ENCODE assay signal across 8 mouse cellular contexts in the genomic region with DNA sequence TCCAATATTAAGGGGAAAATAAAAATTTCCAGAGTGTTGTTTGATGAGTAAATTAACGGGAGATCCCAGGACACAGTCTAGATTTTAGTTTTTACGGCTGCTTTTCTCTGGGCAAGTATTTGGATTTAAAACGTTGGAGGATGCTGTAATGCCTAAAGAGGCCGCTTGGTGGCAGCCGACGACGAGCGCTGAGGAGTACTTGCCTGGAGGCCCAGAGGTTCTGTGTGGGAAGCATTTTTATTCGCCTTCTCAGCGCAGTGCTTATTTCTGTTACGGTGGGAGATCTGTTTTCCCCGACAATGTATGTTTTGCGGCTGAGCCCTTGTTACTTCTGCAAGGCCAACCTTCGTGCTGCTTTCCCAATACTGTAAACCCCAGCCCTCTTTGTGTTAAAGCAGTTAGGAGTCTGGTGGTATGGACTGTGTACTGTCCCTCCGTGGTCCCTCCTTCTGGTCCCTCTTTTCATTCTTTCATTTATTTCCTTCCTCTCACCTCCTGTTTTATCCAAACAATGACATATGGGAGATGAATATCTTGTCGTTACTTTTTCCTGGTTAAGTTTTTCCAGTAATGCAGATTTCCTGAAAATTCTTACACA.
DNase-seq lines count a peak whose midpoint lies in the region; ATAC-seq and TF ChIP-seq lines count a peak whose summit lies in the region.

No protein-coding gene starts in this region.

- H3K9ac ChIP-seq in embryonic facial prominence, embryonic 11.5 days (replicated peaks; ENCODE audit: low read length): peak overlapping the region; percentile 13; the same call in 1 of the 2 replicates

- H3K27me3 ChIP-seq in C2C12 (ENCODE audit: control insufficient read depth, insufficient read depth, insufficient read length): peaks cover 18% of the 10 kb centered on the region
- H3K27me3 ChIP-seq in embryonic facial prominence, embryonic 11.5 days (ENCODE audit: control insufficient read depth, insufficient read depth, low read length): no peaks in the 10 kb centered on the region

- no peak overlapping the region for H3K4me3 ChIP-seq in C2C12 (ENCODE audit: insufficient read depth, poor library complexity, severe bottlenecking)
- H3K4me3 ChIP-seq in embryonic facial prominence, embryonic 11.5 days (ENCODE audit: low read depth, low read length): no peak overlapping the region
- H3K4me3 ChIP-seq in lung, adult 2 months (replicated peaks; ENCODE audit: extremely low read depth, low read depth, low read length): no peak overlapping the region

- 16% methylated on average over 16 of the region's 16 CpGs for WGBS in embryonic facial prominence, embryonic 11.5 days
- 11% methylated on average over 16 of the region's 16 CpGs for WGBS in lung, adult 2 months

- H3K4me2 ChIP-seq in embryonic facial prominence, embryonic 11.5 days (ENCODE audit: low read depth, low read length): no peak overlapping the region

- no peaks in the 10 kb centered on the region for H3K9me3 ChIP-seq in embryonic facial prominence, embryonic 11.5 days (replicated peaks; ENCODE audit: control insufficient read depth, low read length)

- peak; percentile 55 for TF ChIP-seq CTCF in C2C12 (IDR thresholded peaks at IDR 0.05; ENCODE audit: control insufficient read depth, insufficient read depth, insufficient read length)
- TF ChIP-seq CTCF in lung, adult 2 months (IDR thresholded peaks at IDR 0.05; ENCODE audit: insufficient read depth, low read length): peak; percentile 77

- no peaks in the 10 kb centered on the region for H3K4me1 ChIP-seq in embryonic facial prominence, embryonic 11.5 days (ENCODE audit: control insufficient read depth, insufficient read depth, low read length)
- H3K4me1 ChIP-seq in lung, adult 2 months (ENCODE audit: control insufficient read depth, insufficient read depth, low read length): no peaks in the 10 kb centered on the region

- DNase-seq in adrenal gland, postnatal 14 days: peak; percentile 82
- peak; percentile 83 for DNase-seq in embryonic facial prominence, embryonic 11.5 days (ENCODE audit: low spot score)
- peak; percentile 70 to 80 for DNase-seq in heart, postnatal 10 days
- peak; percentile 88 to 89 for DNase-seq in kidney, postnatal 4 days
- DNase-seq in lung, adult 2 months: peak; percentile 53
- DNase-seq in ovary, postnatal 14 days (ENCODE audit: low spot score): peak; percentile 67
- DNase-seq in thymus, postnatal 25 days: peak; percentile 55

- H3K79me2 ChIP-seq in C2C12 (ENCODE audit: control insufficient read depth, insufficient read depth): no peaks in the 10 kb centered on the region

- H3ac ChIP-seq in C2C12 (ENCODE audit: control insufficient read depth, insufficient read length, low read depth): no peak overlapping the region

- peak; percentile 75; the same call in 1 of the 2 replicates for ATAC-seq in embryonic facial prominence, embryonic 11.5 days (replicated peaks; ENCODE audit: insufficient number of reproducible peaks, low FRiP score, low TSS enrichment, low read depth)

- H3K79me3 ChIP-seq in C2C12 (ENCODE audit: low read depth): no peaks in the 10 kb centered on the region

- no peak for TF ChIP-seq POLR2A in lung, adult 2 months (IDR thresholded peaks at IDR 0.05; ENCODE audit: borderline replicate concordance, extremely low read depth, low read depth, low read length)

- no peak overlapping the region for H3K27ac ChIP-seq in embryonic facial prominence, embryonic 11.5 days (replicated peaks; ENCODE audit: low read depth, low read length)

- no peaks in the 10 kb centered on the region for H3K36me3 ChIP-seq in C2C12 (ENCODE audit: control insufficient read depth, insufficient read depth)
- H3K36me3 ChIP-seq in embryonic facial prominence, embryonic 11.5 days (replicated peaks; ENCODE audit: control insufficient read depth, insufficient read depth, low read depth, low read length): no peaks in the 10 kb centered on the region

- intact Hi-C loops in heart, postnatal 10 days (cut with DNase I): loop anchor here (1.0 kb wide), 1 partner anchor 363 kb away; no protein-coding TSS in a partner anchor

TF ChIP-seq in C2C12, 6 proteins besides CTCF, POLR2A, EP300 and RAD21:
- TF ChIP-seq MYOG (IDR thresholded peaks at IDR 0.05; ENCODE audit: control insufficient read depth, extremely low read depth, insufficient read length) (no peak), USF1 (IDR thresholded peaks at IDR 0.05; ENCODE audit: low read depth) (no peak), MAX (IDR thresholded peaks at IDR 0.05) (no peak), MYOD1 (IDR thresholded peaks at IDR 0.05; ENCODE audit: control insufficient read depth, insufficient read length, low read depth) (no peak), FOSL1 (IDR thresholded peaks at IDR 0.05; ENCODE audit: insufficient read depth, low read length, poor library complexity, severe bottlenecking) (no peak), CEBPB (IDR thresholded peaks at IDR 0.05; ENCODE audit: low read depth) (no peak)
TF ChIP-seq in C2C12: peak in this region for 0.
